Mouse (Mus musculus): ENCODE measurements at regions not wholly inside any gene's neighbourhood (a gene's known extent, or its start where the extent isn't known, plus 50 kb on each side); places are given as distances from the start of the nearest gene placed in this dataset.

- no peak for DNase-seq
Observed at GRCm38 (mm10) chr9:91151893-91152292, 210.3 kb upstream of the Zic4 start.

GRCm38 (mm10) chr9:91159311-91159710 lies 202.9 kb upstream of the Zic4 start:
- no peak for DNase-seq

GRCm38 (mm10) chr9:91167871-91168270 lies 194.3 kb upstream of the Zic4 start:
- DNase-seq, result no peak

GRCm38 (mm10) chr9:91193221-91193620 lies 169.0 kb upstream of the Zic4 start:
- DNase-seq, result no peak

- no peak for DNase-seq
Observed at GRCm38 (mm10) chr9:91193954-91194353, 168.3 kb upstream of the Zic4 start.

GRCm38 (mm10) chr9:91207281-91207680 lies 154.9 kb upstream of the Zic4 start:
- DNase-seq, result no peak

GRCm38 (mm10) chr9:91227673-91228440 lies 134.4 kb upstream of the Zic4 start:
- DNase-seq, result no peak

GRCm38 (mm10) chr9:91228525-91228924 lies 133.7 kb upstream of the Zic4 start:
- no peak for DNase-seq

DNA sequence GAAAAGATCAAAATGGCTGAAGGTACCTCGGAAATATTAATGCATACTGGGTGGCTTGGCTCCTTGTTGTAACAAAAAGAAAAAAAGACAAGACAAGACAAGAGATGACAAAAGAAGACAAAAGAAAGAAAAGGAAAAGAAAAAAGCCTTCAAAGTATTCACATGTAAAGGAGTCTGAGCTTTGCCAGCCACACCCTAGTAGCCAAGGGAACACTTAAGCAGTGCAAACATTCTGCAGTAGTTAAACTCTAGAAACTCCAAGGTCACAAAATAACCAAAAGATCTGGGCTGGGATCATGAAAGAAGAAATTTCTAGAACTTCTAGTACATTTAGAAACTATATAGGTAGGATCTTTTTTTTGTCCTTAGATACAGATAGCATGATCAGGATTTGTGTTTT lies 108.3 kb upstream of the Zic4 start:
- no peak for DNase-seq

GRCm38 (mm10) chr9:91291340-91291739 lies 70.9 kb upstream of the Zic4 start:
- DNase-seq, result no peak

Measured in kidney, postnatal 25 days (tissue).